Mouse (Mus musculus): ENCODE results near the gene 1700029F12Rik.

- TF ChIP-seq POLR2A (IDR thresholded peaks at IDR 0.05; ENCODE audit: low read depth, low read length), result no peak
- no peak for TF ChIP-seq CTCF (IDR thresholded peaks at IDR 0.05; ENCODE audit: extremely low read depth, insufficient read depth, insufficient read length, insufficient replicate concordance)
Observed at GRCm38 (mm10) chr13:96985599-96986275, 48.4 kb downstream of the 1700029F12Rik start.

Data from spleen, adult 2 months (tissue).